Mouse (Mus musculus) liver, embryonic 14.5 days (tissue): Measurements from ENCODE around the gene Cit. TPM values are rescaled to one million over a fixed set of nuclear protein-coding genes. Genes with fewer than 3 reads are reported as not detected.

ENCODE experiments used
- ATAC-seq: fragments of 200-750 bp; cut with Nextera tagmentation; 2 replicates; pipeline ENCODE4 v1.8.0; 2017; ENCODE audit warnings: moderate number of reproducible peaks, mild to moderate bottlenecking, moderate library complexity; ENCODE audit not compliant: insufficient read depth
- DNase-seq, 3 experiments: peaks; one replicate each; pipeline ENCODE4 v3.0.0-alpha.2; 2012 to 2013; ENCODE audit warnings: low read depth in 3 of 3, low spot score in 3 of 3
- H3K27ac ChIP-seq: fragments of 300-500 bp; sonication (generic); 2 replicates; pipeline ENCODE4 v1.5.1; 2014; ENCODE audit warnings: moderate library complexity, mild to moderate bottlenecking, control low read depth, inconsistent platforms
- H3K27me3 ChIP-seq: fragments of 300-500 bp; sonication (generic); 2 replicates; pipeline ENCODE4 v1.6.1; 2014; ENCODE audit warnings: mild to moderate bottlenecking, low read length, moderate library complexity; ENCODE audit not compliant: control insufficient read depth, insufficient read depth
- H3K36me3 ChIP-seq: fragments of 300-500 bp; sonication (generic); replicated peaks from 2 replicates; pipeline ENCODE4 v1.6.1; 2014; ENCODE audit warnings: low read depth; ENCODE audit not compliant: control insufficient read depth, insufficient read depth
- H3K4me1 ChIP-seq, 2 experiments: fragments of 200-500 bp in 1 of 2; fragments of 300-500 bp in 1 of 2; sonication (generic) in 1 of 2; replicated peaks; 2 replicates each; pipeline ENCODE4 v1.6.1; 2012 to 2014; ENCODE audit warnings: antibody characterized with exemption in 1 of 2, inconsistent platforms in 1 of 2, low read length in 1 of 2; ENCODE audit not compliant: control insufficient read depth in 2 of 2, insufficient read depth in 2 of 2
- H3K4me2 ChIP-seq: fragments of 300-500 bp; sonication (generic); 2 replicates; pipeline ENCODE4 v1.6.1; 2014; ENCODE audit warnings: low read depth, mild to moderate bottlenecking, control low read depth, moderate library complexity
- H3K4me3 ChIP-seq, 2 experiments: fragments of 200-500 bp in 1 of 2; fragments of 300-500 bp in 1 of 2; sonication (generic) in 1 of 2; 2 replicates each; pipeline ENCODE4 v1.5.1; 2012 to 2014; ENCODE audit warnings: low read depth in 2 of 2, low read length in 2 of 2, mild to moderate bottlenecking in 2 of 2, control low read depth in 1 of 2, inconsistent platforms in 1 of 2, moderate library complexity in 1 of 2; ENCODE audit not compliant: insufficient read depth in 1 of 2
- H3K9ac ChIP-seq: fragments of 300-500 bp; sonication (generic); replicated peaks from 2 replicates; pipeline ENCODE4 v1.6.1; 2014; ENCODE audit warnings: mild to moderate bottlenecking, control low read depth, moderate library complexity
- H3K9me3 ChIP-seq: fragments of 300-500 bp; sonication (generic); 2 replicates; pipeline ENCODE4 v1.6.1; 2016; ENCODE audit warnings: low read length, mixed read lengths; ENCODE audit not compliant: control insufficient read depth
- CTCF ChIP-seq: IDR thresholded peaks from 2 replicates; pipeline ENCODE4 v1.5.1; 2016; ENCODE audit warnings: antibody characterized with exemption, low read depth, control low read depth
- EP300 ChIP-seq: IDR thresholded peaks from 2 replicates; pipeline ENCODE4 v1.6.1; 2016; ENCODE audit warnings: antibody characterized with exemption, low read depth
- WGBS: fragments of 180-500 bp; shearing (Covaris S2); extraction: QIAGEN DNeasy Blood & Tissue Kit; methylation state at CpG from one replicate; pipeline ENCODE4 v1.1.7; 2014; ENCODE audit not compliant: insufficient replicate concordance; 5-methylcytosine and 5-hydroxymethylcytosine counted together
- polyA plus RNA-seq, 2 experiments: library from polyadenylated mRNA; depleted of rRNA in 1 of 2; stranded (reverse) in 1 of 2; unstranded in 1 of 2; fragments of >200 nt; fragmentation: Nextera tagmentation in 1 of 2; extraction: Ambion mirVana in 1 of 2; gene quantifications; 2 replicates each; pipeline versions ENCODE4 v1.2.1 to v1.2.3; 2012 to 2014

The Cit gene
- polyA plus RNA-seq, 2 experiments = 21.1 to 24.5 TPM

DNA sequence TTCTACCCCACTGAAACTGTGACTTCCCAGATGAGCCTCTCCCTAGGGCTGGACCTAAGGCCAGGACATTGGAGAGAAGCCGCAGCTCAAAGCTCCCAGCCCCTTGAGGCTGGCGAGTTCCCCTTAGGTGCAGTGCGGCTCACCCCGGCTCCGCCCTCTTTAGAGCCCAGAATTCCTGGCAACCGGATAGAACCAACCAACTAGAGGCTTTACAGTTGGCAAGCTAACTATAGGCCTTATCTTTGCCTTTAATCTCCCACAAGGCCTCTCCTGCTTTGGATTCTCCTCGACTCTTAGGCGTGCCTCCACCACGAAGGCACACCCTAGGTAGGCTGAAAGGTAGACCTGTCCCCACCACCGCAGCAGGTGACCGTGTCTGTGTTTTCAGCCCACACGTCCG lies 162.6 kb downstream of the Cit start:
- Histone ChIP-seq H3K36me3 (peaks cover 27% of the 10 kb centered on the region), H3K4me1 (peaks cover 0 to 4% of the 10 kb centered on the region in 2 experiments; a peak in 3 of 4 replicates), H3K27ac (no peak overlapping the region), H3K27me3 (no peaks in the 10 kb centered on the region), H3K9me3 (no peaks in the 10 kb centered on the region), H3K4me3 (no peak overlapping the region), H3K4me2 (no peak overlapping the region), H3K9ac (no peak overlapping the region)
- DNase-seq (no peak), ATAC-seq (no peak)
- no peak for TF ChIP-seq CTCF
- whole genome bisulfite sequencing = 72% methylated on average over 13 of the region's 13 CpGs

DNA sequence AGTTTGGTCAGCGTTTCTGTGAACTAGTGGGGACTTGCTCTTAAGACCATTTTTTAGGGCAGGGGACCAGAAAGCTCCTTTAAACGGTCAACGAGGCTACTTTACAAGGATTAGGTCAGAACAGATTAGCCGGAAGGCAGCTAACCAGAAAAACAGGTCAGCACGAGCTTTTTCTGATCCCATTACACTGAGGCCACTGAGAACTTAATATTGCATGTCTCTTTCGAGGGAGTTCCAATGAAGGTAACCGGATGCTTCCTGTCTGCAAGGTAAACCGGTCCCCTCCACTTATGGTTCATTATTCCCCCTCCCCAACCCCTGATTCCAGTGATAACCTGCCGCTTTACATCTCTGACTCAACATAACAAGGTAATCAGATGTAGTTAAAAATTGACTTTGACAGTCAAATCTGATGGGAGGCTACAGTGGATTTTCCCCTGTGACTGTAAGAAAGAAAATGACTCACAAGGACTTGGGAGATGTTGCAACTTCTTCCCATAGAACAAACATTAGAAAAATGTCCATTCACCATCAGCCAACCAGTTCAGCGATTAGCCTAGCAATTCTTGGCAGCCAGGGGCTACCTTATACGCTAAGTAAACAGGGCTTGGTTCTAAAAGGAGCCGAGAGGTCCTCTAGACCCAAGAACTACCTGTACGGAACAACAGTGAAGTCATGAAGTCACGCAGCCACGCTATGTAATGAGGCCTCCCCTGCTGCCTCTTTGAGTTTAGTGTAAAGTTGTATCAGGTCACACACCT lies 164.2 kb downstream of the Cit start:
- 81% methylated on average over 15 of the region's 15 CpGs for WGBS
- ATAC-seq = peak; percentile 2; the same call in 1 of the 2 replicates
- H3K27ac ChIP-seq = no peak overlapping the region
- TF ChIP-seq CTCF = no peak
- TF ChIP-seq EP300 = no peak
- no peak overlapping the region for H3K4me3 ChIP-seq
- no peaks in the 10 kb centered on the region for H3K27me3 ChIP-seq
- no peak overlapping the region for H3K4me2 ChIP-seq
- H3K9ac ChIP-seq = no peak overlapping the region
- H3K36me3 ChIP-seq = peaks cover 41% of the 10 kb centered on the region
- DNase-seq = no peak
- H3K9me3 ChIP-seq = no peaks in the 10 kb centered on the region
- H3K4me1 ChIP-seq = peaks cover 0 to 4% of the 10 kb centered on the region in 2 experiments; a peak in 3 of 4 replicates

DNA sequence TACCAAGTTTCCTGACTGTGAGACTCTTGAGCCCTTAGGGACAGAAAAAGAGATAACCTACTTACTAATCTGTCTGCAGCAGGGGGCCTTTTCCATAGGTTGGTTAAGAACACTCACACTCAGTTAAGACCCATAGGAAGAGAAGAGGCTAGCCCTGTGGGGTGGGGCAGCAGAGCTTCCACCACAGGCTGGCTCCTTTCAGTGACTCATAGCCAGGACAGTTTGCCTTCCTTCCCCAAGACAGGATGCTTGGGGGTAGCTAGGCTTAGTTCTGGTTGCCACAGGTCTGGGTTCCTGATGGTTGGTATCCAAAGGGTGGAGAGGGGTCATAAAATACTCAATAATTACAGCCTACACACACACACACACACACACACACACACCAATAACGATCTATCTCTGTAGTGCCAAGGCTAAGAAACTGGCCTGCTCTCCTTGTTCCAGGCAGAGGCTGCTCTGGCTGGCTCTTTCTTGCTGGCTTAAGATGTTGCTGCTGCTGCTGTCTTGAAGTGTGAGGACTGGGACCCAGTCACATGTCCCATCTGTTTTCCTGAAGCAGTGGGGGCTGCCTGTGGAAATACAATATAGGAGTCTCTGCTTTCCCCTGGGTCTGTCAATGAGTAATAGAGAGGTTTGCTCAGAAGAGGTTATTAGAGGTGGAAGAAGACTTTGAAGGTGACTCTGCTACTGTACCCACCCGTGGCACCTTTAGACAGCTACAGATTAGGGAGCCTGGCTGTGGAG lies 165.0 kb downstream of the Cit start:
- Histone ChIP-seq H3K36me3 (peaks cover 47% of the 10 kb centered on the region), H3K27ac (no peak overlapping the region), H3K9ac (no peak overlapping the region), H3K27me3 (no peaks in the 10 kb centered on the region), H3K4me1 (peaks cover 0 to 4% of the 10 kb centered on the region in 2 experiments; a peak in 3 of 4 replicates), H3K4me2 (no peak overlapping the region), H3K9me3 (no peaks in the 10 kb centered on the region), H3K4me3 (no peak overlapping the region)
- no peak for DNase-seq
- WGBS = 64% methylated on average over 2 of the region's 2 CpGs
- no peak for TF ChIP-seq EP300
- no peak for TF ChIP-seq CTCF
- ATAC-seq = peak; percentile 25; the same call in 1 of the 2 replicates

DNA sequence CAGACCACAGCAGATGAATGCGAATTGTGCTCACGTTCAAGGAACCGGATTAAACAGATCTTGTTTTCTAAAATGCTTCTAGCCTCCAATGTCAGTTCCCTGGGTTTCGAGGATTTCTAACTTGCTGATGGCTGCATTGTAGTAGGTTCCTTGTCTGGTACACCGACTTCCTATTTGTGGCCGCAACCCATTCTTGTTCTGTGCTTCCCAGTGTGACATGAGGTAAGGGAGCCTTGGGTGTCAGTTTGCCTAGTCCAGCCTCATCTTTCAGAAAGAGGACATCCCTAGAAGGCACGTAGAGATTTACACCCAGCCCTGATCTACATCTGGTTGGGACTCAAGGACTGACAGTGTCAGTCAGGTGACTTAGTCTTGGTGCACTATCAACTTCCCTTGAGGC lies 166.6 kb downstream of the Cit start:
- no peak overlapping the region for H3K9ac ChIP-seq
- DNase-seq (no peak), ATAC-seq (no peak)
- no peak overlapping the region for H3K4me3 ChIP-seq
- H3K27ac ChIP-seq = no peak overlapping the region
- H3K27me3 ChIP-seq = no peaks in the 10 kb centered on the region
- peaks cover 0 to 4% of the 10 kb centered on the region in 2 experiments; a peak in 3 of 4 replicates for H3K4me1 ChIP-seq
- no peak for TF ChIP-seq EP300
- no peak for TF ChIP-seq CTCF
- H3K9me3 ChIP-seq = no peaks in the 10 kb centered on the region
- peaks cover 52% of the 10 kb centered on the region for H3K36me3 ChIP-seq
- H3K4me2 ChIP-seq = no peak overlapping the region
- WGBS = 60% methylated on average over 7 of the region's 7 CpGs

DNA sequence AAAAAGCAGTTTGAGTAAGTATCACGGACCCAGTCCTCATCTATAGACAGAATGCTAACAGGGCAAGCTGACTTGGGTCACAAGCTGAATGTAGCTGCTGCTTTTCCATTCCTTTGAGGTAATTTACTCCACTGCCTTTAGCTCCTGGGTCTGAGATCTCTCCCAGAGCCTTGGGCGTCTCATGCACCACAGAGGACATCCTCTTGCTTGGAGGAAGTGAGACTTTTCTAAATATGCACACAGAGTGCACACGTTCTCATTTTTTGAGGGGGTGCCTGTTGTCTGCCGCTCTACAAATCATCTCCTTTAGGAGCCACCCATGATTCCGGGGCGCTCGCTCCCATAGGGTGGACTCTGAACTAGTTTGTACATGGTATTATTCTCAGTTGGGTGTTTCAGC lies 167.4 kb downstream of the Cit start:
- peaks cover 53% of the 10 kb centered on the region for H3K36me3 ChIP-seq
- no peaks in the 10 kb centered on the region for H3K27me3 ChIP-seq
- H3K4me2 ChIP-seq = no peak overlapping the region
- H3K9ac ChIP-seq = no peak overlapping the region
- TF ChIP-seq CTCF = no peak
- ATAC-seq (no peak), DNase-seq (no peak)
- WGBS = 70% methylated on average over 7 of the region's 7 CpGs
- no peak overlapping the region for H3K4me3 ChIP-seq
- no peaks in the 10 kb centered on the region for H3K9me3 ChIP-seq
- no peak overlapping the region for H3K27ac ChIP-seq
- H3K4me1 ChIP-seq = peaks cover 0 to 4% of the 10 kb centered on the region in 2 experiments; a peak in 3 of 4 replicates
